Mouse (Mus musculus) cerebellum, postnatal 36 days (tissue): ENCODE data around the gene Nup107.

Source experiments
- DNase-seq, 2 experiments: peaks; one replicate each; pipeline ENCODE4 v3.0.0; 2021 to 2022; ENCODE audit warnings: mixed read lengths in 2 of 2

Nup107 gene

GRCm38 (mm10) chr10:117799806-117800205 lies 7.3 kb upstream of the Nup107 start:
- no peak for DNase-seq

GRCm38 (mm10) chr10:117798436-117799035 lies 6.0 kb upstream of the Nup107 start:
- no peak for DNase-seq

- DNase-seq = no peak
These were observed 5.2 kb upstream of the Nup107 start for GRCm38 (mm10) chr10:117797684-117798083.

GRCm38 (mm10) chr10:117797106-117797505 lies 4.6 kb upstream of the Nup107 start:
- no peak for DNase-seq

- DNase-seq = peak in 1 of 2 experiments; percentile 15
These were observed 3.7 kb upstream of the Nup107 start for GRCm38 (mm10) chr10:117796181-117796580.

GRCm38 (mm10) chr10:117795206-117795605 lies 2.7 kb upstream of the Nup107 start:
- no peak for DNase-seq

- DNase-seq = no peak
These were observed 1.0 kb upstream of the Nup107 start for GRCm38 (mm10) chr10:117793436-117794030.

- DNase-seq = no peak
These were observed 1.4 kb downstream of the Nup107 start for GRCm38 (mm10) chr10:117791171-117791470.

- no peak for DNase-seq
These were observed 1.9 kb downstream of the Nup107 start for GRCm38 (mm10) chr10:117790421-117791170.

GRCm38 (mm10) chr10:117790011-117790410 lies 2.5 kb downstream of the Nup107 start:
- DNase-seq = no peak

- DNase-seq = no peak
These were observed 7.9 kb downstream of the Nup107 start for GRCm38 (mm10) chr10:117784646-117785045.

GRCm38 (mm10) chr10:117783786-117784420 lies 8.6 kb downstream of the Nup107 start:
- no peak for DNase-seq

- DNase-seq = no peak
These were observed 9.8 kb downstream of the Nup107 start for GRCm38 (mm10) chr10:117782491-117783260.

- no peak for DNase-seq
These were observed 10.4 kb downstream of the Nup107 start for GRCm38 (mm10) chr10:117782056-117782455.

- no peak for DNase-seq
These were observed 11.3 kb downstream of the Nup107 start for GRCm38 (mm10) chr10:117781021-117781725.

- DNase-seq = no peak
These were observed 12.1 kb downstream of the Nup107 start for GRCm38 (mm10) chr10:117780306-117780911.

- DNase-seq = no peak
These were observed 12.8 kb downstream of the Nup107 start for GRCm38 (mm10) chr10:117779581-117780305.

GRCm38 (mm10) chr10:117778951-117779350 lies 13.6 kb downstream of the Nup107 start:
- no peak for DNase-seq

- no peak for DNase-seq
These were observed 14.1 kb downstream of the Nup107 start for GRCm38 (mm10) chr10:117778328-117778910.

GRCm38 (mm10) chr10:117777501-117778327 lies 14.8 kb downstream of the Nup107 start:
- DNase-seq = no peak
